Mouse (Mus musculus) embryonic facial prominence, embryonic 11.5 days (tissue): Measurements from ENCODE around the gene Zscan2. TPM values are rescaled to one million over a fixed set of nuclear protein-coding genes. Genes with fewer than 3 reads are reported as not detected.

Source experiments
- ATAC-seq: fragments of 200-750 bp; cut with Nextera tagmentation; replicated peaks from 2 replicates; pipeline ENCODE4 v1.8.0; 2017; ENCODE audit warnings: low read depth; ENCODE audit not compliant: insufficient number of reproducible peaks, low FRiP score, low TSS enrichment
- DNase-seq: peaks from one replicate; pipeline ENCODE4 v3.0.0-alpha.2; 2015; ENCODE audit warnings: low spot score
- H3K27ac ChIP-seq: fragments of 300-500 bp; sonication (generic); replicated peaks from 2 replicates; pipeline ENCODE4 v1.5.1; 2014; ENCODE audit warnings: mild to moderate bottlenecking, low read depth, low read length, control low read depth
- H3K27me3 ChIP-seq: fragments of 300-500 bp; sonication (generic); 2 replicates; pipeline ENCODE4 v1.6.1; 2014; ENCODE audit warnings: mild to moderate bottlenecking, low read length, moderate library complexity, mixed read lengths; ENCODE audit not compliant: control insufficient read depth, insufficient read depth
- H3K36me3 ChIP-seq: fragments of 300-500 bp; sonication (generic); replicated peaks from 2 replicates; pipeline ENCODE4 v1.6.1; 2014; ENCODE audit warnings: low read depth, mild to moderate bottlenecking, low read length, moderate library complexity, mixed read lengths; ENCODE audit not compliant: control insufficient read depth, insufficient read depth
- H3K4me1 ChIP-seq: fragments of 300-500 bp; sonication (generic); 2 replicates; pipeline ENCODE4 v1.6.1; 2014; ENCODE audit warnings: low read length, mixed read lengths; ENCODE audit not compliant: control insufficient read depth, insufficient read depth
- H3K4me2 ChIP-seq: fragments of 300-500 bp; sonication (generic); 2 replicates; pipeline ENCODE4 v1.6.1; 2014; ENCODE audit warnings: low read depth, mild to moderate bottlenecking, control low read depth, low read length, moderate library complexity
- H3K4me3 ChIP-seq: fragments of 300-500 bp; sonication (generic); 2 replicates; pipeline ENCODE4 v1.5.1; 2014; ENCODE audit warnings: low read depth, low read length, control low read depth
- H3K9ac ChIP-seq: fragments of 300-500 bp; sonication (generic); replicated peaks from 2 replicates; pipeline ENCODE4 v1.6.1; 2014; ENCODE audit warnings: mild to moderate bottlenecking, control low read depth, low read length
- H3K9me3 ChIP-seq: fragments of 300-500 bp; sonication (generic); replicated peaks from 2 replicates; pipeline ENCODE4 v1.6.1; 2016; ENCODE audit warnings: mild to moderate bottlenecking, low read length, inconsistent platforms, mixed read lengths; ENCODE audit not compliant: control insufficient read depth
- WGBS: fragments of 180-500 bp; shearing (Covaris S2); extraction: QIAGEN DNeasy Blood & Tissue Kit; methylation state at CpG from one replicate; pipeline ENCODE4 v1.1.7; 2014; 5-methylcytosine and 5-hydroxymethylcytosine counted together
- polyA plus RNA-seq: library from polyadenylated mRNA; unstranded; fragments of >200 nt; fragmentation: Nextera tagmentation; extraction: Ambion mirVana; gene quantifications from 2 replicates; pipeline ENCODE4 v1.2.1, GENCODE M21; 2014

Zscan2 gene
- polyA plus RNA-seq, 1 experiment from 2014 or later = 4.5 TPM

DNA sequence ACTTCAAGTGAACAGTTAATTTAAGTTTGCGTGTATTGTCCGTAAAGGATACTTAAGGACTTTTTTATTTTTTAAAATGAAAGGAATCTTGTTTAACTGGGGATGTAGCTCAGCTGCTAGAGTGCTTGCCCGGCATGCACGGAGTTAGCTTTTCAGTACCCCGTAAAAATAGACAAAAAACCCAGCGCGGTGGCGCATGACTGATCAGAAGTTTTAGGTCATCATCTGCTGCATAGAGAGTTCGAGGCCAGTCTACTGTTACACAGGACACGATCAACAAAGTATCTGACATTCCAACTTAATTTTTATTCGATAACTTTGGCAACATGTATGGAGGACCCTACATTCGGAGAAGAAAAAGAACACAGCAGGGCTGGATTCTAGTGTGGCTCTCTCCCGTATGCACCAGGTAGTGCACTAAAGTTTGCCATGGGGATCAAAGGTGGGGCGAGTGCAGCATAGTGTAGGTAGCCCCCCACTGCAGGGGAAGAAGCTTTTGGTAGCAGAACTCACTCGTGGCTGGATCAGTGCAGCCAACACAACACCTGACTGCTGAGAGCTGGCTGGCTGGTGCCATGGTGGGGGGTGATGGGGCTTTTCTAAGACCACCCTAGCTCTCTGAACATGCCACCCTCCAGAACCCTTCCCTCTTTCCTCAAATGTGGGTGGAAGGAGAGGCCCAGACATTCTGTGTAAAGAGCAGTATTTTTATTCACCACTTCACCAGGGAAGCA, 41.0 kb downstream of the Zscan2 start:
- Histone ChIP-seq H3K4me1 (no peaks in the 10 kb centered on the region), H3K4me3 (peak overlapping the region; percentile 79), H3K4me2 (peak overlapping the region; percentile 88), H3K9me3 (no peaks in the 10 kb centered on the region), H3K9ac (peak overlapping the region; percentile 82), H3K36me3 (no peaks in the 10 kb centered on the region; the same call in 1 of the 2 replicates), H3K27ac (no peak overlapping the region), H3K27me3 (no peaks in the 10 kb centered on the region)
- WGBS = 30% methylated on average over 15 of the region's 15 CpGs
- no peak; the same call in 1 of the 2 replicates for ATAC-seq
- peak; percentile 5 for DNase-seq

DNA sequence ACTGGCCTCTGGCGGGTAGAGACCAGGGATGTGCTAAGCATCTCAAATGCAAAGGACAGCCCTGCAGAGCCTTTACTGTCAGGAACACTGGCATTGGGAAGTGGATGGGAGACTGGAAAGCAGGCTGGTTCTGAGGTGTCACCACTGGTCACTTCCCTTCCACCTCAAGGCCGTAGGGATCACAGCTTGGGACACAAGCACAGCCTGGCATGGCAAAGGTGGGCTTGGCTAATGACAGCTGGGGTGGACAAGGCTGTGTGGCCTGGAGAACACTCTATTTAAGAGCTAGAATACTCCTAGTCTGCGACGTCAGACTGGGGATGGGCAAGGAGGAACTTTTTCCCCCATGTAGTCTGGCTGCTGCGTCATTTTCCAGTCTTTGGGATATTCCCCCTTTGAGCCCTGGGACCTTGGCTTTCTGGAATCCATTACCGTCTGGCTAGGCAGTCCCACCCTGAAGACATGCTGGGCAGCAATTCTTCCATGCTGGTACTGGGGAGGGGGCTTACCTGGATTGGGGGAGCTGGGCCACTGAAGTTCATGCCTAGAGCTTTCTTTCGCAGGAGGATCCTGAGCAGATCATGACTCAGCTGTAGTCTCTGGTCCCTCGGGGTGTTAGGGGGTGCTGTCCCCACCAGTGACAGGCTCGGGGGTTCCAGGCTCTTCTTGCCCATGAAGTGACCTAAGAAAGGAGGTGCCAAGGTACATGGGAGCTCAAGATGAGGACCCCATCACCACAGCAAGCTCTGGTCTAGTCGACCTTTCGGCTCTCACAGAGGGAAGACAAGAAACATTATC, 43.1 kb downstream of the Zscan2 start:
- Histone ChIP-seq H3K4me1 (no peaks in the 10 kb centered on the region), H3K4me2 (no peak overlapping the region), H3K36me3 (no peaks in the 10 kb centered on the region), H3K9me3 (no peaks in the 10 kb centered on the region), H3K27me3 (no peaks in the 10 kb centered on the region), H3K4me3 (no peak overlapping the region), H3K27ac (no peak overlapping the region), H3K9ac (no peak overlapping the region)
- 86% methylated on average over 11 of the region's 11 CpGs for WGBS
- DNase-seq (no peak), ATAC-seq (no peak)

DNA sequence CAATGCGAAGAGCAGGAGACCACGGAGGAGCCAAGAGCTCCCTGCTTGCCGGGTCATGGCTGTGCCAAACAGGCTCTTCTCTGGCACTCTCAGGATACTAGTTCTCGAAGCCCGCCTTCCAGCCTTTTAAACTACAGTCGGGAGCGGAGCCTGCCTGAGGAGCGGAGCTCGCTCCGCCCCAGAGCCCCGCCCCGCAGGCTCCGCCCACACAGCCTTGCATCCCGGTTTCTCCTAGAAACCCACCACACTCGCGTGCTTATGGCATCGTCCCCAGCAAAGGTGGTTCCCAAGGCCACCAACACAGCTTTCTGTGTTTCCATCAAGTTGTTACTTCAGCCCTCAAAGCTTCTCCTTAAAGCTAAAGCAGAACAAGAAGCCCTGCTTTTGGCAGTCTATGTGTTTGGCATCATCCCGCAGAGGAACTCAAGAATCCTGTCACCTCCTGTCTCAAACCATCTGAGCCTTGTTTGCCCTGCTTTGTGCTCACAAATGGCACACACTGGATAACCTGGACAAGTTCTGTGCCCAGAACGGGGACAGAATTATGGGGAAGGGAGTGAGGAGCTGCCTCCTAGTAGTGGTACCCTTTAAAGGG, 44.3 kb downstream of the Zscan2 start, which contains the start of gene Nmb:
Gene Nmb (minus strand): TSS at position 156 of the 595 bp plus-strand sequence.
- no peaks in the 10 kb centered on the region for H3K4me1 ChIP-seq
- H3K4me3 ChIP-seq = peak within 1 kb of the TSS; percentile 32
- 4% methylated on average over 19 of the region's 19 CpGs for WGBS
- peak; percentile 88 for DNase-seq
- peak within 1 kb of the TSS; percentile 69 for H3K4me2 ChIP-seq
- no peaks in the 10 kb centered on the region for H3K27me3 ChIP-seq
- peak within 1 kb of the TSS; percentile 58 for H3K9ac ChIP-seq
- no peaks in the 10 kb centered on the region for H3K36me3 ChIP-seq
- 0 out of 2 replicates have a peak, but pooled peaks have one; percentile 18 for ATAC-seq
- no peaks in the 10 kb centered on the region for H3K9me3 ChIP-seq
- no peak within 1 kb of the TSS for H3K27ac ChIP-seq

DNA sequence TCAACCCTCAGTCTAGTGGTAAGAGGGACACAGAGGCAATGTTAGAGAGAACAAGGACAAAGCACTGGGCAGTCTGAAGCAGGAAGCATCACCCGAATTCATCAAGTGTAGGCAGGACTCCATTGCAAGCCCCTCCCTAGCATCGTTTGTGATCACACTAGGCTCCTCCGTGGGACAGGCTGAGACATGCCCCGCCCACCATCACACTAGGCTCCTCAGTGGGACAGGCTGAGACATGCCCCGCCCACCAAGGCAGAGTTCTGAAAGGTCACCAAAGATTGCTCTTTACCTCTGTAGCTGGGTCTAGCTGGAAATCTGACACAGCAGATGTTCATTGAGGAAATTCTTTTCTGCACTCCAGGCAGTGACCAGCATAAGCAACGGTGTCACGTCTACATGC, 50.3 kb downstream of the Zscan2 start:
- 67% methylated on average over 7 of the region's 7 CpGs for whole genome bisulfite sequencing
- Histone ChIP-seq H3K9me3 (no peaks in the 10 kb centered on the region), H3K36me3 (peaks cover 2% of the 10 kb centered on the region; the same call in 1 of the 2 replicates), H3K4me2 (no peak overlapping the region), H3K4me1 (no peaks in the 10 kb centered on the region), H3K27me3 (no peaks in the 10 kb centered on the region), H3K4me3 (no peak overlapping the region), H3K9ac (no peak overlapping the region), H3K27ac (no peak overlapping the region)
- ATAC-seq = no peak
- no peak for DNase-seq

DNA sequence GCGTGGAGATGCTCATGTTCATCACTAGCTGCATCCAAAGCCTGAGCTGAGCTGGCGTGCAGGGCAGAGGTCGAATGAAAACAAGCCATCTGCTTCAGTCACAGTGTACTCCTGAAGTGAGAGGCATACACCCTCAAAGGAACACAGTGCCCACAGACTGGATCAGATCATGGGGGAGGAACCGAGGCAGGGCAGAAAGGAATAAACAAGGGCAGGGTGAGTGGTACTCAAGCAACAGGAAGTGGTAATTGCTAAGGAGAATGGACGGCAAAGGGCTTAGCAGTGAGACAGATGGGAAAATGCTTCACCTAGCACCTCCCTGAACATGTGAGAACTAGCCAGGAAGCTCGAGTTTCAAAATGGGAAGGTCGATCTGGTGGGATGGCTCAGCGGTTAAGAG, 51.8 kb downstream of the Zscan2 start:
- 88% methylated on average over 8 of the region's 8 CpGs for WGBS
- Histone ChIP-seq H3K9me3 (no peaks in the 10 kb centered on the region), H3K4me2 (no peak overlapping the region), H3K9ac (no peak overlapping the region), H3K27me3 (no peaks in the 10 kb centered on the region), H3K4me3 (no peak overlapping the region), H3K4me1 (no peaks in the 10 kb centered on the region), H3K27ac (no peak overlapping the region), H3K36me3 (peaks cover 6% of the 10 kb centered on the region)
- ATAC-seq (no peak), DNase-seq (no peak)

DNA sequence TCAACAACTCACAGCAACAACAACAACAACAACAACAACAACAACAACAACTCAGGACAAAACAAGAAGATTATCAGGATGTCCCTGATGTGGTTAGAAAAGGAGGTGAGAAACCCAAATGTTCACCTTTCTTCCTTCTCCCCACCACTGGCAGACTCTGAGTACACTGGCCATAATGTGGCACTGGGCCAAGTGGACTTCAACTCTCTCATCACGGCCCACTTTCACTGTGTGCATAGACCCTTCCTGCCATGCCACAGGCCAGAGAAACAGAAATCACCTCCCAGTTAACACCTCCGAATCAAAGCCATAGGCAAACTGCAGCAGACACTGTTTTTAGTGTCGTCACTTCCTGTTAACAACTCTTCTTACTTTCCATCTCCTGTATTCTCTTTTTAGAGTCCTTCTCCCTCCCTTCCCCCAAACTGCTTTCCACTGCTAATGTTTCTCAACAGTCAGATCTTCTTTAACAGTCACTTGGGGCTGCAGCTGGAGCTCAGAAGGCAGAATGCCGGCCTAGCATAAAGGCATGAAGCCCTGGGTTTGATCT, 57.3 kb downstream of the Zscan2 start:
- 92% methylated on average over 4 of the region's 4 CpGs for WGBS
- no peak for DNase-seq

DNA sequence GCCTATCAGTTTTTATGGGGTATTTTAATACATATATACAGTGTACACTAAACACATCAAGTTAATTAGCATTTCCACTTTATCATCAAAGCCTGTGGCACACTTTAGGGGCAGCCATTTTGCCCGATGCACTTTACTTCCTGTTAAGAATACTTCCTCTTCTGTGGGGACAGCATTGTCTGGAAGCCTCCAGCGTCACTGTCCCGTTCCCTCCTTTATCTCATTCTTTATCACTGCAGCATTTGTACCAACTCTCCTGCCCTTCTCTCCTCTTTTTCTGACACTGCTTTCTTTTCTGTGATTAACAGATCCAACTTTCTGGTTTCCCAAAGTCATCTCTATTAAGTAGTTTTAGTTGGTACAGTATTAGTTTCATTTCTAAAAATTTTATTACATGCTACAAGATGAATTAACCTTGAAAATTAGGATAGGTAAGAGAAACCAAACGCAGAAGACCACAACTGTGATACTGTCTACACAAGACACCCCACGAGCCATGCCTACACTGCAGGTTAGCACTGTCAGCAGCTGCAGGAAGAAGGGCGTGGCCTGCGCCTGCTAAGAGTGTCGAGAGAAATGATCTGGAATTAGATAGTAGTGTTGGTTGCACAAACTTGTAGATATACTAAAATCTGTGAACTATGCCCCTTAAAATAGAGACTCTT, 58.4 kb downstream of the Zscan2 start:
- no peak overlapping the region for H3K9ac ChIP-seq
- no peaks in the 10 kb centered on the region for H3K4me1 ChIP-seq
- no peak overlapping the region for H3K27ac ChIP-seq
- H3K9me3 ChIP-seq = no peaks in the 10 kb centered on the region
- H3K27me3 ChIP-seq = no peaks in the 10 kb centered on the region
- peaks cover 6% of the 10 kb centered on the region for H3K36me3 ChIP-seq
- H3K4me3 ChIP-seq = no peak overlapping the region
- DNase-seq = no peak
- no peak overlapping the region for H3K4me2 ChIP-seq
- WGBS = 86% methylated on average over 8 of the region's 8 CpGs
- ATAC-seq = no peak

More for the DNA sequence above, 57.3 kb downstream of the Zscan2 start:
- no peak overlapping the region for H3K9ac ChIP-seq
- no peaks in the 10 kb centered on the region for H3K4me1 ChIP-seq
- no peak overlapping the region for H3K4me3 ChIP-seq
- no peaks in the 10 kb centered on the region for H3K9me3 ChIP-seq
- no peak overlapping the region for H3K27ac ChIP-seq
- H3K36me3 ChIP-seq = peaks cover 6% of the 10 kb centered on the region
- H3K4me2 ChIP-seq = no peak overlapping the region
- H3K27me3 ChIP-seq = no peaks in the 10 kb centered on the region
- no peak for ATAC-seq
